Mouse (Mus musculus) heart, embryonic 10.5 days (tissue): Measurements from ENCODE around the gene Dtx3l. TPM values are rescaled to one million over a fixed set of nuclear protein-coding genes. Genes with fewer than 3 reads are reported as not detected.
"Not testable (repeated sequence)": the region's sequence is repeated elsewhere in the genome, so short reads cannot be mapped to it uniquely, and the experiment has no call there.

Source experiments
- DNase-seq: peaks from one replicate; pipeline ENCODE4 v3.0.0-alpha.2; 2017; ENCODE audit warnings: low spot score
- H3K27ac ChIP-seq: fragments of 300-500 bp; sonication (generic); 2 replicates; pipeline ENCODE4 v1.5.1; 2016; ENCODE audit warnings: mild to moderate bottlenecking
- H3K27me3 ChIP-seq: fragments of 300-500 bp; sonication (generic); 2 replicates; pipeline ENCODE4 v1.6.1; 2016; ENCODE audit warnings: mild to moderate bottlenecking; ENCODE audit not compliant: poor library complexity, insufficient read depth, severe bottlenecking
- H3K36me3 ChIP-seq: fragments of 300-500 bp; sonication (generic); 2 replicates; pipeline ENCODE4 v1.6.1; 2016; ENCODE audit warnings: mild to moderate bottlenecking, moderate library complexity
- H3K4me1 ChIP-seq: fragments of 300-500 bp; sonication (generic); 2 replicates; pipeline ENCODE4 v1.6.1; 2016; ENCODE audit warnings: mild to moderate bottlenecking
- H3K4me3 ChIP-seq: fragments of 300-500 bp; sonication (generic); 2 replicates; pipeline ENCODE4 v1.5.1; 2016; ENCODE audit warnings: mild to moderate bottlenecking, moderate library complexity
- H3K9me3 ChIP-seq: fragments of 300-500 bp; sonication (generic); 2 replicates; pipeline ENCODE4 v1.6.1; 2016; ENCODE audit warnings: mild to moderate bottlenecking, moderate library complexity
- WGBS: fragments of 180-500 bp; shearing (Covaris S2); methylation state at CpG from one replicate; pipeline ENCODE4 v1.1.7; 2016; 5-methylcytosine and 5-hydroxymethylcytosine counted together
- polyA plus RNA-seq: library from polyadenylated mRNA; unstranded; fragments of >200 nt; fragmentation: Nextera tagmentation; extraction: Ambion mirVana; gene quantifications from 2 replicates; pipeline ENCODE4 v1.2.1, GENCODE M21; 2016

Dtx3l gene
- polyA plus RNA-seq, 1 experiment from 2014 or later, result 2.0 TPM

GRCm38 (mm10) chr16:35965991-35966390 lies 27.0 kb upstream of the Dtx3l start:
- H3K9me3 ChIP-seq, H3K36me3 ChIP-seq, H3K27ac ChIP-seq, H3K27me3 ChIP-seq, DNase-seq, H3K4me3 ChIP-seq, H3K4me1 ChIP-seq: not testable (repeated sequence)
- 66% methylated on average over 2 of the region's 4 CpGs for WGBS

DNA sequence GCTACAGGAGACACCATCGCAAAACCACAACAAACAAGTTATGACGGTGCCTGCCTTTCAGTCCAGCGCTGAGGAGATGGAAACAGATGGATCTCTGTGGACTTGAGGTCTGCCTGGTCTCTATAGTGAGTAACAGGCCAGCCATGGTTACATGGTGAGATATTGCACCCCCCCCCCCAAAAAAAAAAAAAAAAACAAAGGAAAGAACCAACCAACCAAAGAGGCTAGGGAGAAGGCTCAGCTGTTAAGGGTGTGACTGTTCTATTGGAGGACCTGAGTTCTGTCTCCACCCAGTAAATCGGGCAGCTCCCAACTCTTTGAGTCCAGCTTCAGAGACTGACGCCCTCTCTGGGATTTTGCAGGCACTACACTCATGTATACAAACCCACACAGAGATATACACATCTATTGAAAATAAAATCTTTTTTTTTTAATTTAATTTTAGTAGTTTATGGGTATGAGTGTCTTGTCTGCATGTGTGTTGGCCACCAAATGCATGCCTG lies 13.7 kb upstream of the Dtx3l start:
- Histone ChIP-seq H3K27me3 (no peaks in the 10 kb centered on the region), H3K27ac (no peak overlapping the region), H3K4me1 (0 out of 2 replicates have a peak, but pooled peaks cover 6% of the 10 kb centered on the region), H3K9me3 (no peaks in the 10 kb centered on the region), H3K4me3 (no peak overlapping the region), H3K36me3 (no peaks in the 10 kb centered on the region; the same call in 1 of the 2 replicates)
- DNase-seq, result no peak
- WGBS, result 88% methylated on average over 5 of the region's 5 CpGs

DNA sequence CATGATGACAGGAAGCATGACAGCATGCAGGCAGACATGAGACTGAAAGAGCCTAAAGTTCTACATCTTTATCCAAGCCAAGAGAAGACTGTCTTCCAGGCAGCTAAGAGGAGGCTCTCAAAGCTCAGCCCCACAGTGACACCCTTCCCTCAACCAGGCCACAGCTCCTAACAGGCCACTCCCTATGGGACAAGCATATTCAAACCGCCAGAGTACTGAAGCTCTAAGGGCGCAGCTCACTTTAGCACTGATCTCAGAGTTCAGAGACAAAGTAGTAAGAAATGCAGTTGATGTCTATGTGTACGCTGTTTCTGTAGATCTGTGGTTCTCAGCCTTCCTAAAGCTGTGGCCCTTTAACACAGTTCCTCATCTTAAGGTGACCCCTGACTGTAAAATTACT lies 12.3 kb upstream of the Dtx3l start:
- DNase-seq, result no peak
- H3K27me3 ChIP-seq, result no peaks in the 10 kb centered on the region
- H3K9me3 ChIP-seq, result no peaks in the 10 kb centered on the region
- H3K36me3 ChIP-seq, result no peaks in the 10 kb centered on the region; the same call in 1 of the 2 replicates
- no peak overlapping the region for H3K4me3 ChIP-seq
- 84% methylated on average over 3 of the region's 3 CpGs for WGBS
- 0 out of 2 replicates have a peak, but pooled peaks cover 6% of the 10 kb centered on the region for H3K4me1 ChIP-seq
- H3K27ac ChIP-seq, result no peak overlapping the region

- DNase-seq, result no peak
- H3K9me3 ChIP-seq, result no peaks in the 10 kb centered on the region
- WGBS, result 45% methylated on average over 5 of the region's 5 CpGs
- H3K27me3 ChIP-seq, result no peaks in the 10 kb centered on the region
- no peak overlapping the region for H3K4me3 ChIP-seq
- H3K4me1 ChIP-seq, result 0 out of 2 replicates have a peak, but pooled peaks cover 6% of the 10 kb centered on the region
- H3K27ac ChIP-seq, result no peak overlapping the region
- H3K36me3 ChIP-seq, result no peaks in the 10 kb centered on the region; the same call in 1 of the 2 replicates
Measured at GRCm38 (mm10) chr16:35949264-35949663, 10.3 kb upstream of the Dtx3l start.

GRCm38 (mm10) chr16:35941382-35941781 lies 2.4 kb upstream of the Dtx3l start:
- Histone ChIP-seq H3K27ac (no peak overlapping the region), H3K4me3 (no peak overlapping the region), H3K4me1 (peaks cover 5% of the 10 kb centered on the region; the same call in 1 of the 2 replicates), H3K9me3 (no peaks in the 10 kb centered on the region), H3K27me3 (0 out of 2 replicates have a peak, but pooled peaks cover 3% of the 10 kb centered on the region), H3K36me3 (0 out of 2 replicates have a peak, but pooled peaks cover 3% of the 10 kb centered on the region)
- WGBS, result 78% methylated on average over 7 of the region's 7 CpGs
- DNase-seq, result no peak

- Histone ChIP-seq H3K4me1 (peaks cover 5% of the 10 kb centered on the region; the same call in 1 of the 2 replicates), H3K36me3 (0 out of 2 replicates have a peak, but pooled peaks cover 3% of the 10 kb centered on the region), H3K27ac (no peak overlapping the region), H3K27me3 (0 out of 2 replicates have a peak, but pooled peaks cover 13% of the 10 kb centered on the region), H3K4me3 (peak overlapping the region; percentile 78), H3K9me3 (no peaks in the 10 kb centered on the region)
- 11% methylated on average over 9 of the region's 9 CpGs for WGBS
- DNase-seq, result peak; percentile 85
Measured at GRCm38 (mm10) chr16:35939690-35940089, 739 bp upstream of the Dtx3l start.

DNA sequence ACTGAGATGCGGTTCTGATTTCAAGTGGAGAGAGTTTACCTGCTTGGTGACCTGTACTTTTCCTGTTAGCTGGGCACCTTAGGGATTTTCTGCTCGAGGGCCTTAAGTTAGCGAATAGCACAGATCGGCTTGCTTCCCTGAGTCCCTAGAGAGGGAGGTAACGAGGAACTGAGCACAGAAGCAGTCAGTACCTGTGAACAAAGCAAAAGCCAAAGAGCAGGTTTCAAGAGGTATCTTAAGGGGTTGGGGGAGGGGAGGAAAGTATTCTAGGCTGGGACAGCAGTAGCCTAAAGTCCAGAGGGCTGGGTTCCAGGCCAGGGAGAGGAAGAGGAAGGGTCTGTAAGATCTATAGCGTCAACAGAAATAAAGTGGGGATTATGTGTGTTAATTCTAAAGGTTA lies 310 bp upstream of the Dtx3l start:
- peaks cover 5% of the 10 kb centered on the region; the same call in 1 of the 2 replicates for H3K4me1 ChIP-seq
- H3K36me3 ChIP-seq, result 0 out of 2 replicates have a peak, but pooled peaks cover 3% of the 10 kb centered on the region
- WGBS, result 6% methylated on average over 6 of the region's 6 CpGs
- peak overlapping the region; percentile 86; the same call in 1 of the 2 replicates for H3K27ac ChIP-seq
- H3K27me3 ChIP-seq, result 0 out of 2 replicates have a peak, but pooled peaks cover 13% of the 10 kb centered on the region
- no peak for DNase-seq
- H3K4me3 ChIP-seq, result peak overlapping the region; percentile 78
- H3K9me3 ChIP-seq, result no peaks in the 10 kb centered on the region

DNA sequence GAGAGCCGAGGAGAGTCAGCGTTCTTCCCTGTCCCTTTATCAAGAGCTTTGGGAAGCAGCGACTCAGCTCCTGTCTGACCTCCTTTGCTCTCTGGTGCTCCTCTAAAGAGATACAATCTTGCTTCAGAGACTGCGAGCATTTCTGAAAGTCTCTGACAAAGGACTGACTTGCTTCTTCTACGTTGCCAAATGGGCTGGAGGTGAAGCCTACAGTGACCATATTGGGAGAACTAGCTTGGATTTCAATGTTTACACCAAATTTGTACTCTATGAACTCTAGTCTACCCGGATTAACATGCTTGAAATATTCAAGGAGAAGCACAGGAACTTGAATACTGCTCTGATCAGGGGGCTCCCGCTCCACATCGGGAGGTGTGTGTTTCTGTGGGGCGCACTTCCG lies 5.8 kb downstream of the Dtx3l start:
- no peak overlapping the region for H3K27ac ChIP-seq
- H3K4me3 ChIP-seq, result no peak overlapping the region
- H3K27me3 ChIP-seq, result 0 out of 2 replicates have a peak, but pooled peaks cover 9% of the 10 kb centered on the region
- no peaks in the 10 kb centered on the region for H3K36me3 ChIP-seq
- 68% methylated on average over 10 of the region's 10 CpGs for WGBS
- no peaks in the 10 kb centered on the region; the same call in 1 of the 2 replicates for H3K4me1 ChIP-seq
- no peak for DNase-seq
- H3K9me3 ChIP-seq, result no peaks in the 10 kb centered on the region

DNA sequence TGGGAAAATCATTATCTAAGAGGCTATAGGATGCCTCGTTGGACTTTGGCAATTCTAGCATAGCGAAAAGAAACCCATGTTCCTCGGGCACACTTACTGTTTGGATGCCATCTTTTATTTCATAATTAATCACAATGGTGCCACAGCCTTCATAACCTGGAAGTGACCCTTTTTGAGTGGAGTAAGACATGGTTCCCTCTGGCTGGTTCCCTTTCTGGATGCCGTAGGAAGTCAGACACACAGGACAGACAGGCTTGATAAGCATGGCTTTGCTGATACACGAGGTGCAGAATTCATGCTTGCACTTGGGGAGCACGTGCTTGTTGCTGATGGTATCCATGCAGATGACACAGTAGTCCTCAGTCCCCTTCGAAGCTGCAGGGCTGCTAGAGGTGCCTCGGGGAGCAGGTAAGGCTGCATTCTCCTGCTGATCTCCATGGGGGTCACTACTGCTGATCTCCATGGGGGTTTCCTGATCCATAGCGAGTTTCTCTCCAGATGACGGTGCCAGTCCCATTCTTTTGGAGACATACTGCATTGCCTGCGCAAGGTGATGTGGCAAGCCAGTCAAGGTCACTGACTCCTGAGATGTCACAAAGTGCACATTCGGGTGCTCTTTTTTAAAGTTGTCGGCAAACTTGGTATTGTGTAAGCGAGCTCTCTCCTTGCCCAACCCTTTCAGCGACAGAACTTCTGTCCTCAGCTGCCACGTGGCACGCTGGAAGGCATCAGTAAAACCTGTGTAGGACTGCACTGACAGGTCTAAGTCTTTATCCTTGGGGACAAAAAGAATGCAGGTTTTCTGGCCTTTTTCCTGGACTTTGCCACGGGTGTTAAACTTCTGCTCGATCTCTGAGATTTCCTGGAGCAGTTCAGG lies 6.5 kb downstream of the Dtx3l start:
- WGBS, result 79% methylated on average over 19 of the region's 19 CpGs
- Histone ChIP-seq H3K27ac (no peak overlapping the region), H3K36me3 (no peaks in the 10 kb centered on the region), H3K4me3 (no peak overlapping the region), H3K9me3 (no peaks in the 10 kb centered on the region), H3K27me3 (0 out of 2 replicates have a peak, but pooled peaks cover 9% of the 10 kb centered on the region), H3K4me1 (no peaks in the 10 kb centered on the region)
- no peak for DNase-seq

GRCm38 (mm10) chr16:35924341-35924740 lies 14.6 kb downstream of the Dtx3l start:
- Histone ChIP-seq H3K36me3 (no peaks in the 10 kb centered on the region), H3K9me3 (no peaks in the 10 kb centered on the region), H3K27ac (no peak overlapping the region), H3K4me1 (no peaks in the 10 kb centered on the region), H3K4me3 (no peak overlapping the region), H3K27me3 (no peaks in the 10 kb centered on the region)
- no peak for DNase-seq
- 77% methylated on average over 5 of the region's 5 CpGs for WGBS

DNA sequence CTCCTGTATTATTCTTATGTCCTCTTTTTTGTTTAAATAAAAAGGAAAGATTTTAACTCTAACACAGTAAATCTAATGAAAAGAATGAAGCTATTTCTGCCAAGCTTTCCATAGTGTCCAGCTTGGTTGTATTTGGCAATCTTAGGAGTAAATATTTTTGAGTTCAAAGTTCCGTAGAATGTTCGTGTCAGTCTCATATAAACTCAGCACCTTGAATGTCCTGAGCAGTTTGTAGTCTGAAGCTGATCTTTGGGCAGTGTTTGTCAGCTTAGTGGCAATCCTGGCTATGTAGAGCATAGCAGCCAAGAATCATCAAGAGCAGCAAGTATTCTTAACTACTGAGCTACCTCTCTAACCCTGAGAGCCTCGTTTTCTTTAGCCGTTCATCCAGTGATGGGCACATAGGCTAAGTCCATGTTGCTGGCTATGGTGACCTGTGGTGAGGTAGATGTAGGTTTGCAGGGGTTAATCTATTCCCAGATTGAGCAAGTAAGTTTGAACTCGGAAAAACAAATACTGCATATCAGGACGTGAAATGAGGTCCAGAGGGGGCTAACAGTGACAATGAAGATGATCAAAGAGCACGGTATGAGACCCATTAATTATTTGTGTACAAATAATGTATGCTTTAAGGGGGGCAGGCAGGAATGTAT lies 15.3 kb downstream of the Dtx3l start:
- H3K36me3 ChIP-seq, result no peaks in the 10 kb centered on the region
- 79% methylated on average over 7 of the region's 7 CpGs for WGBS
- H3K4me1 ChIP-seq, result no peaks in the 10 kb centered on the region
- no peaks in the 10 kb centered on the region for H3K27me3 ChIP-seq
- DNase-seq, result no peak
- no peaks in the 10 kb centered on the region for H3K9me3 ChIP-seq
- no peak overlapping the region for H3K4me3 ChIP-seq
- H3K27ac ChIP-seq, result no peak overlapping the region

DNA sequence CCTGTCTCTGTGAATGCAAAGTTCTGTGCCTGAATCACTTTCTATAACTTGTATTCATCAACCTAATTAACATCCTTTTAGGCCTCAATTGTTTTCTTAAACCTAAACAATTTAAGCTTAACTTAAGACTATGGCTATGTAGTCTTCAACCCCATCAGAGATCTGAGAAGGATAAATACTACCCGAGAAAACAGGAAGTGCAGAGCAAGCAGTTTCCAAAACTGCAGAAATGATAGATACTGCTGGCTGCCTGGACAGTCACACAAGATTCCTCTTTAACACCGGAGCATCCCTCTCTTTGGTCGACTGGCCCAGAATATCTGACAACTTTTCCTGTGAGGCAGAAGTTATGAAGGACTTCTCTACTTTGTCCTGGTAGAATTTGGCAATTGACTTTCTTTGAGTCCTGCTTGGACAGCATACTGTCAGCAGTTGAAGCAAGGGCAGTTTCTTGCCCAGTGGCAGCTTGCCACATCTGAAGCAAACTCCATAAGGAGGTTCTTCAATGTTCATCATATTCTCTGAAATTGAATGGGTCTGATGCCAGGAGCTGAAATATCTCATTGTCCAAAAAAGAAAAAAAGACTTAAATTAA lies 16.6 kb downstream of the Dtx3l start:
- WGBS, result 74% methylated on average over 3 of the region's 3 CpGs
- Histone ChIP-seq H3K36me3 (no peaks in the 10 kb centered on the region), H3K27ac (no peak overlapping the region)

More for the DNA sequence above, 16.6 kb downstream of the Dtx3l start:
- no peak for DNase-seq
- Histone ChIP-seq H3K4me3 (no peak overlapping the region), H3K9me3 (no peaks in the 10 kb centered on the region), H3K4me1 (no peaks in the 10 kb centered on the region), H3K27me3 (no peaks in the 10 kb centered on the region)
